8 mouse cellular contexts compared by ENCODE assay signal in the genomic region with DNA sequence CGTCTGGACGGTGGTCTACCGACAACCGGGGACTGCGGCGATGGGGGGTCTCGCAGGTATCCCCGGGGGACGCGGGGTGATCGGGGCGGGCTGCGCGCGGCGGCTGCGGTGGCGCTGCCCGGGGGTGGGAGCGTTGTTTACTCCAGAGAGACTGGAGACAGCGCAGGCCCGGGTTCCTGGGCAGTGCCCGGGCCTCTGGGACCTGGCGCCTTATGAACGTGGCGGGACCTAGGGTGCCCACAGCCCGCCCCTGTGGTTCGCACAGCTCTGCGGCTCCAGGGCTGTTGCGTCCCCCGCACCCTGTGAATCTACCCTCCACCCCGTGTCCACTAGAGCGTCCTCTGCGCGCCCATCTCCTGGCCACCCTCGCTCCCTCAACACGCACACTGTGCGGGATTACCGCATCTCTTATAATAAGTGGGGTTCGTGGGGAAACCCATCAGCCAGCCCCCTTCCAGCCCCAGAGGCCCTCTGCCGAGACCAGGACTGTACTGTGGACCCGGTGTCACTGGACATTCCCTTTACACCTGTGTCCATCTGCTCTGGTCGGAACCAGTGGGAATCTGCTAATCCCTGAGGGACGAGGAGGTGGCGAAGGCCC. TPM values are rescaled to one million over a fixed set of nuclear protein-coding genes. Genes with fewer than 3 reads are reported as not detected.
A peak's percentile ranks its signal among the peaks of the same experiment; 100 is the strongest.
DNase-seq lines count a peak whose midpoint lies in the region; ATAC-seq and TF ChIP-seq lines count a peak whose summit lies in the region.

No protein-coding gene starts in this region.

- peaks cover 30% of the 10 kb centered on the region for H3K4me1 ChIP-seq in heart, embryonic 12.5 days (replicated peaks)
- H3K4me1 ChIP-seq in E14TG2a.4 (replicated peaks; ENCODE audit: low read depth, low read length) = peaks cover 66% of the 10 kb centered on the region
- H3K4me1 ChIP-seq in embryonic facial prominence, embryonic 10.5 days = peaks cover 55% of the 10 kb centered on the region
- peaks cover 12% of the 10 kb centered on the region for H3K4me1 ChIP-seq in intestine, embryonic 16.5 days (ENCODE audit: control insufficient read depth, insufficient read depth, low read length)
- peaks cover 29% of the 10 kb centered on the region for H3K4me1 ChIP-seq in midbrain, embryonic 13.5 days (replicated peaks)

- ATAC-seq in heart, embryonic 12.5 days (ENCODE audit: insufficient number of reproducible peaks, low FRiP score) = peak; percentile 60
- ATAC-seq in intestine, embryonic 16.5 days = peak; percentile 74
- peak; percentile 80 for ATAC-seq in midbrain, embryonic 13.5 days

- no peak for DNase-seq in heart, adult 11 months
- no peak for DNase-seq in embryonic facial prominence, embryonic 10.5 days (ENCODE audit: low spot score)
- no peak for DNase-seq in urinary bladder, postnatal 4 days (ENCODE audit: low spot score in 2 of 2)
- DNase-seq in thymus, postnatal 25 days = no peak

- H3K9ac ChIP-seq in heart, embryonic 12.5 days = peak overlapping the region; percentile 90
- peak overlapping the region; percentile 87 for H3K9ac ChIP-seq in intestine, embryonic 16.5 days (ENCODE audit: low read depth, low read length)
- H3K9ac ChIP-seq in midbrain, embryonic 13.5 days (replicated peaks) = peak overlapping the region; percentile 86

- H3K9me3 ChIP-seq in heart, embryonic 12.5 days (replicated peaks) = no peaks in the 10 kb centered on the region
- no peaks in the 10 kb centered on the region for H3K9me3 ChIP-seq in E14TG2a.4 (ENCODE audit: low read length)
- no peaks in the 10 kb centered on the region for H3K9me3 ChIP-seq in embryonic facial prominence, embryonic 10.5 days
- no peaks in the 10 kb centered on the region for H3K9me3 ChIP-seq in intestine, embryonic 16.5 days (ENCODE audit: control insufficient read depth, low read length)
- H3K9me3 ChIP-seq in midbrain, embryonic 13.5 days = no peaks in the 10 kb centered on the region

- no peak for TF ChIP-seq CTCF in E14TG2a.4 (conservative IDR thresholded peaks at IDR 0.05; ENCODE audit: low read length)

- peak overlapping the region; percentile 93 for H3K4me2 ChIP-seq in heart, embryonic 12.5 days
- peak overlapping the region; percentile 94 for H3K4me2 ChIP-seq in intestine, embryonic 16.5 days (ENCODE audit: low read depth, low read length)
- H3K4me2 ChIP-seq in midbrain, embryonic 13.5 days (replicated peaks) = peak overlapping the region; percentile 87

- H3K27ac ChIP-seq in heart, embryonic 12.5 days (ENCODE audit: poor library complexity, severe bottlenecking) = peak overlapping the region; percentile 44
- H3K27ac ChIP-seq in embryonic facial prominence, embryonic 10.5 days (replicated peaks) = peak overlapping the region; percentile 80
- no peak overlapping the region for H3K27ac ChIP-seq in intestine, embryonic 16.5 days (ENCODE audit: low read length)
- H3K27ac ChIP-seq in midbrain, embryonic 13.5 days = peak overlapping the region; percentile 51

- 6% methylated on average over 45 of the region's 45 CpGs for WGBS in heart, embryonic 12.5 days
- 6% methylated on average over 45 of the region's 45 CpGs for WGBS in embryonic facial prominence, embryonic 10.5 days
- 7% methylated on average over 43 of the region's 45 CpGs for WGBS in intestine, embryonic 16.5 days
- WGBS in midbrain, embryonic 13.5 days = 5% methylated on average over 42 of the region's 45 CpGs

- H3K4me3 ChIP-seq in heart, embryonic 12.5 days = peak overlapping the region; percentile 86
- peak overlapping the region; percentile 88 for H3K4me3 ChIP-seq in E14TG2a.4 (replicated peaks; ENCODE audit: low read length)
- peak overlapping the region; percentile 74 for H3K4me3 ChIP-seq in embryonic facial prominence, embryonic 10.5 days
- peak overlapping the region; percentile 77 for H3K4me3 ChIP-seq in intestine, embryonic 16.5 days (ENCODE audit: low read length)
- H3K4me3 ChIP-seq in midbrain, embryonic 13.5 days (replicated peaks) = peak overlapping the region; percentile 73

- H3K27me3 ChIP-seq in heart, embryonic 12.5 days (replicated peaks) = no peaks in the 10 kb centered on the region
- H3K27me3 ChIP-seq in E14TG2a.4 (ENCODE audit: insufficient read depth, low read length) = peaks cover 25% of the 10 kb centered on the region
- H3K27me3 ChIP-seq in embryonic facial prominence, embryonic 10.5 days (replicated peaks; ENCODE audit: low read depth, poor library complexity, severe bottlenecking) = peaks cover 32% of the 10 kb centered on the region
- H3K27me3 ChIP-seq in intestine, embryonic 16.5 days (replicated peaks; ENCODE audit: control insufficient read depth, insufficient read depth, low read length) = no peaks in the 10 kb centered on the region
- peaks cover 20% of the 10 kb centered on the region for H3K27me3 ChIP-seq in midbrain, embryonic 13.5 days

- H3K36me3 ChIP-seq in heart, embryonic 12.5 days = peaks cover 3% of the 10 kb centered on the region; the same call in 1 of the 2 replicates
- H3K36me3 ChIP-seq in E14TG2a.4 (ENCODE audit: insufficient read depth, low read length) = no peaks in the 10 kb centered on the region
- H3K36me3 ChIP-seq in embryonic facial prominence, embryonic 10.5 days (replicated peaks) = peaks cover 3% of the 10 kb centered on the region; the same call in 1 of the 2 replicates
- H3K36me3 ChIP-seq in intestine, embryonic 16.5 days (ENCODE audit: control insufficient read depth, insufficient read depth, low read length) = no peaks in the 10 kb centered on the region
- H3K36me3 ChIP-seq in midbrain, embryonic 13.5 days = 0 out of 2 replicates have a peak, but pooled peaks cover 3% of the 10 kb centered on the region

RNA-seq across cellular contexts. Expression of a gene that starts 6.3 kb away (rescaled TPM):
- polyA plus RNA-seq in heart, embryonic 12.5 days (2016; fragmentation: Nextera tagmentation; extraction: Ambion mirVana) = 52.9 and 55.0 TPM in 2 replicates
- 17.8 and 18.9 TPM in 2 replicates for polyA plus RNA-seq in embryonic facial prominence, embryonic 10.5 days (2016; fragmentation: Nextera tagmentation; extraction: Ambion mirVana)
- 25.4 and 26.9 TPM in 2 replicates for polyA plus RNA-seq in intestine, embryonic 16.5 days (2015; fragmentation: Nextera tagmentation; extraction: Ambion mirVana)
- 48.0 and 59.8 TPM in 2 replicates for polyA plus RNA-seq in midbrain, embryonic 13.5 days (2015; fragmentation: Nextera tagmentation; extraction: Ambion mirVana)

RNA-seq across cellular contexts. Expression of a gene that starts 16.9 kb away (rescaled TPM):
- 22.0 and 22.9 TPM in 2 replicates for polyA plus RNA-seq in heart, embryonic 12.5 days (2016; fragmentation: Nextera tagmentation; extraction: Ambion mirVana)
- polyA plus RNA-seq in embryonic facial prominence, embryonic 10.5 days (2016; fragmentation: Nextera tagmentation; extraction: Ambion mirVana) = 5.5 and 5.9 TPM in 2 replicates
- polyA plus RNA-seq in intestine, embryonic 16.5 days (2015; fragmentation: Nextera tagmentation; extraction: Ambion mirVana) = 7.9 and 8.5 TPM in 2 replicates
- 7.2 and 9.0 TPM in 2 replicates for polyA plus RNA-seq in midbrain, embryonic 13.5 days (2015; fragmentation: Nextera tagmentation; extraction: Ambion mirVana)

RNA-seq across cellular contexts. Expression of a gene that starts 53.5 kb away (rescaled TPM):
- polyA plus RNA-seq in heart, embryonic 12.5 days (2016; fragmentation: Nextera tagmentation; extraction: Ambion mirVana) = 0.14 and 0.15 TPM in 2 replicates
- polyA plus RNA-seq in embryonic facial prominence, embryonic 10.5 days (2016; fragmentation: Nextera tagmentation; extraction: Ambion mirVana) = 0.06 TPM in 1 of 2 replicates, not detected in the other
- 0.09 and 0.22 TPM in 2 replicates for polyA plus RNA-seq in intestine, embryonic 16.5 days (2015; fragmentation: Nextera tagmentation; extraction: Ambion mirVana)
- polyA plus RNA-seq in midbrain, embryonic 13.5 days (2015; fragmentation: Nextera tagmentation; extraction: Ambion mirVana) = 0.17 and 0.31 TPM in 2 replicates

RNA-seq across cellular contexts. Expression of a gene that starts 59.6 kb away (rescaled TPM):
- polyA plus RNA-seq in heart, embryonic 12.5 days (2016; fragmentation: Nextera tagmentation; extraction: Ambion mirVana) = 27.4 and 27.8 TPM in 2 replicates
- polyA plus RNA-seq in embryonic facial prominence, embryonic 10.5 days (2016; fragmentation: Nextera tagmentation; extraction: Ambion mirVana) = 26.6 and 30.2 TPM in 2 replicates
- 15.8 and 18.2 TPM in 2 replicates for polyA plus RNA-seq in intestine, embryonic 16.5 days (2015; fragmentation: Nextera tagmentation; extraction: Ambion mirVana)
- 29.8 and 31.4 TPM in 2 replicates for polyA plus RNA-seq in midbrain, embryonic 13.5 days (2015; fragmentation: Nextera tagmentation; extraction: Ambion mirVana)
